Mouse (Mus musculus) gastrocnemius, adult 18-20 months (tissue): Measurements from ENCODE around the gene Xylt1. TPM values are rescaled to one million over a fixed set of nuclear protein-coding genes. Genes with fewer than 3 reads are reported as not detected.

Experiments used
- DNase-seq: peaks from one replicate; pipeline ENCODE4 v3.0.0; 2021; ENCODE audit warnings: low spot score
- total RNA-seq, 2 experiments: library from RNA; stranded (reverse); gene quantifications; 2 replicates each; pipeline ENCODE4 v1.2.3; 2021

The Xylt1 gene
- total RNA-seq, 2 experiments from 2014 or later: 8.2 to 9.3 TPM

DNA sequence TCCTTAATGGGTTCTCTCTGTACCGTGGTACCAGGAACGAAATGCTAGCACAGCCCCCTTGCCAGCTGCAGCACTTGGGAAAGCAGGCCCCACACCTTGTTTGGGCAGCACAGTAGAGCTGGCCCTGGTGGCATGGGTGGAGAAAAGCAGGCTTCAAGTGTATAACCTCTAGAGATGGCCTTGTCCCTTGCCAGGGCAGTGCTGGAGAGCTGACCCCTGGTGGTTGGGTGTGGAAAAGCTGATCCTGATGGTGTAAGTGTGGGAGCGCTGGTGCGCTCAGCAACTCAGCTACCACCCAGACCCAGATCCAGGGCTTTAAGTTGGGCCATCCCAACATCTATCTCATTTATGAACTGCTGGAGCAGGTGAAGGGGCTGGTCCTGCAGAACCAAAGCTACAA is 314.8 kb downstream of the Xylt1 start:
- no peak for DNase-seq

DNA sequence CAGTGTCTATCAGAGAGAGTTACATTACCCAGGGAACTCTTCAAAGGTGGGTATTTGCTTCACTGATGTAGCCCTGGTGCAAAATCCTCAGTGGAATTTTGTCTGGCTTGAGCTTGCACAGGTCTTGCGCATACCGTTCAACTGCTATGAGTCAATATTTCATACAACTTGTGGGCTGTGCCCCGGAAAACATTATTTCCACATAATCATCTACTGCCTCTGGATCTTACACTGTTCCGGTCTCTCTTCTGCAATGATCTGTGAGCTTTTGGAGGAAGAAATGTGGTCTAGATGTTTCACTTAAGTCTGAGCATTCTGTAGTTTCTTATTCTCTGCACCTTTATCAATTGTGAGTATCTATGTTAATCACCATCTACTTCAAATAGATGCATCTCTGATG is 316.9 kb downstream of the Xylt1 start:
- DNase-seq: no peak

DNA sequence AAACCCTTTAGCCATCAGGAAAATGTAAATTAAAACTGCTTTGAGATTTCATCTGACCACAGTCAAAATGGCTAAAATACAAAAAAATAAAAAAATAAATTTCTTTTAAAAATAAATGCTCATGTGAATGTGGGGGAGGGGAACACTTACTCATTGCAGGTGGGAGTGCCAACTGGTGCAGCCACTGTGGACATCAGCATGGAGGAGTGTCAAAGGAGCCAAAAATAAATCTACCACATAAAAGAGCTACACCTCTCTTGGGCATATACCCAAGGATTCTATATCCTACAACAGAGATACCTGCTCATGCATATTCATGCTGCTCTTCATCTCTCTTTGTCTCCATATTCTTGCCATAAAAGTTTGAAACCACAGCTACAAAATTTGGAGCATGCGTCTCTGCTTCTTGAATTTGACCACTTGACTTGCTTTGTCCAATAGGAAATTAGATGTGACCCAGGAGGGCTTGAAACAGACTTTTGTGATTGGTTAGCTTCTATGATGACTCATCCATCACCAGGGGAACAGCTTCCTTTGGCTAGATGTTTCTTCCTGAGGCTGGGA is 317.9 kb downstream of the Xylt1 start:
- no peak for DNase-seq

DNA sequence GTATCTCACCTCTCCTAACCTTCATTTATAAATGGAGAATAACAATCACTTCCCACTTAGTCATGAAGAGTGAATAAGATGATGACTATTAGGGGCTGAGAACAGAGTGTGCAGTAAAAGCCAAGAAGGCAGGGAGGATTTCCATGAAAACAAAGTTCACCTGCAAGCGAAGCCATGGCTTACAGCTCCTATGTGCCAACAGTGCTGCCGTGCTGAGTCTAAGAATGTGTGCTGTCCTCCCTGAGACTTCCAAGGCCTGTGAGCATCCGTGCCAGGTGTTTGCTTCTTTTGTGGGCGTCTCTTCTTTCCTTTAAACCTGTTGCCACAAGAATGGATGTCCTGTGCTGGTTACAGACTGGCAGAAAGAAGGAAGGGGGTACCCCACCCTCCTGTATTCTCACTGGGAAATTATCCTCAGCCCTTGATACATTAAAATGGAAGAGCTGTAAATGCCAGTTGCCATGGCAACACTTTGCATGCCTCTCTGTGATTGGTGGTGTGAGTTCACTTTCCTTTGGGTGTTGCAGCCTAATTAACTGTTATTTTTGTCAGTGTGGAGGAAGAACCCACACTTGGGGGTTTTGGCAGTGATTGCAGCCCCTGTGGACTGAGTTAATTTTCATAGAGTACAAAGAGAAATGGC is 318.7 kb downstream of the Xylt1 start:
- DNase-seq: no peak

DNA sequence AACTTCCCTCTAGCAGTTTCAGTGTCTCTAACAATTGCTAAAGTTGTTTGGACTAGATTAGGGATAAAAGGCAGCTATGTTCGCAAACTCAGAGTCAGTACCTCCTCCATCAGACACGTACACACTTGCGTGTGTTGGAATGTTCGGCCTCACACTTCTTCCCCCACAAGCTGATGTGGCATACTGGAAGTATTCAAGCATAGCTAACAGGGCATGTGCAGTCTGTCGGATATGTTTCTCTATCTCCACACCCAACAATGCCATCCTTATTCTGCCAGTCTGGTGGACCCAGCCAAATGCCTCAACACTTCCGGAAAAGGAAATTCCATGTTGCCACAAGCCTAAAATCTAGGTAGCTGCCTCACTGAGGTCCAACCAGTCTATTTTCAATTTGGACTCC is 319.3 kb downstream of the Xylt1 start:
- DNase-seq: no peak

DNA sequence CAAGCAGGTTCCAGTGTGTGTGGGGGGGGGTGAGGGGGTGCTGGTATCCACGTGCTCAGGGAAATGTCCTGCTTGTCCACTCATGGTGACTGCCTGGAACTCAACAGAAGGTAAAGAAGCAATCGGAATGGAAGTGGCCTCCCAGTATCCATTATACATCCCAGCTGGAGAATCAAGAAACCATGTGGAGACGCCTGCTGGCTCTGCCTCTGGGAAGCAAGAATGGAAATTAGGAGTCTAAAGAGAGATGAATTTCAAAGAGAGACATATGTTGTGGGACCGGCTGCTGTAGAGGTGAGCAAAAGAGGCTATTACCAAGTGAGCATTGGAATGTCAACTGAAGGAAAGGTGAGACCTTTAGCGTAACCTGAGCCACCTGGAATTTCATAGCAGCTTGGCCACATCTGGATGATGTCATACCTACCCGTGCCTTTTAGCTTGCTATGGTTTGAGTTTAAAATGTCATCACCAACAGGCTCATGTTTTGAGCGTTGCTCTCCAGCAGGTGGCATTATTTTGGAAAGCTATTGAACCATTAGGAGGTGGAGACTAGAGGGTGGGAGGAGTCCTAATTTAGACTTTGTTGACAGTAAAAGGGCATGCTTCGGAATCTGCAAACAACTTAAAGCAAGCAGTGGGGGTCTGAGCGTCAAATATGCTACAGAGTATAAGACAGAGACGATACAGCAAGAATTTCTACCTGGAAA is 329.3 kb downstream of the Xylt1 start:
- no peak for DNase-seq

DNA sequence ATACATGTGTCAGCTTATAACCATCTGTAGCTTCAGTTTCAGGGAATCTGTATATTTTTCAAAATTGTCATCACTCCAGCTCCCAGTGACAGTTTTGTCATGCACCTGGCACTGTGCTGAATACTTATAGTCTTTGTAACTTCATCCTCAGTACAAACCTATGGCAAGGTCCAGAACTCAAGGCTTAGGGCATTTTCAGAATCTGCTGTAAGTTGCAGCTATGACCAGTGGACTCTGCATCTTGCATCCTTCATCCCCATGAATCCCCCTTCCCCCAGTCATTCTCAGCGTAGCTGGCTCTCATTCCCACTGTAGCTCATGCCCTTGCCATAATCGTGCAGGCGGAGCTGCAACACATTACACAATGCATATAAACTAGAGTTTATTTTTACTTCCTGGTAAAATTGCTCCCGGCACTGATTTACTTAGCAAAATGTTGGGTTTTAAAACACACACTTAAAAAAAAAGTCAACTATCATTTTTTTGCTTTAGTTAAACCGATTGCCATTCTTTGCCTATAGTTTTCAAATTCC is 336.2 kb downstream of the Xylt1 start:
- DNase-seq: no peak

DNA sequence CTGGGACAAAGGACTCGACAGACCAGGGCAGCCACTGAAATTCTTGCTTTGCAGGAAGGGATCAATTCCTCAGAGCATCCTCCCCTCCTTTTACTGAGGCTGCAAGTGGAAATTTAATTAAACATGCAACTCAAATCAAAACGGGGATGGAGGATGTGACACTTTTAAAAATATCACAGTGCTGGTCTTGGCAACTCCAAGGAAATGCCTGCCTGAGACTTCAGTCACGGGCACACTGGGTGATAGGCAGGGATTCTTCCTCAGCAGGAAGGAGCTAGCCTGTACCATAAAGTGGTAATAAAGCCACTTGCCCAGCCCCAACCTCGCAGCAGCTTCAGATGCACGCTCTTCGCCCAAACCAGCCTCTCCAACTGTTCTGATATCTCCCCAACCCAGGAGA is 339.6 kb downstream of the Xylt1 start:
- DNase-seq: no peak
